Mouse (Mus musculus): ENCODE measurements at regions not wholly inside any gene's neighbourhood (a gene's known extent, or its start where the extent isn't known, plus 50 kb on each side); places are given as distances from the start of the nearest gene placed in this dataset.

GRCm38 (mm10) chr16:93213618-93214017, 387.7 kb upstream of the Runx1 start:
- Histone ChIP-seq H3K27ac (replicated peaks) (no peak overlapping the region), H3K4me1 (no peaks in the 10 kb centered on the region), H3K27me3 (no peaks in the 10 kb centered on the region), H3K9ac (no peak overlapping the region), H3K4me3 (replicated peaks) (no peak overlapping the region), H3K36me3 (no peaks in the 10 kb centered on the region), H3K4me2 (replicated peaks) (no peak overlapping the region), H3K9me3 (replicated peaks) (no peaks in the 10 kb centered on the region)
- WGBS: 91% methylated on average over 6 of the region's 6 CpGs
- ATAC-seq (ENCODE audit: insufficient number of reproducible peaks, low FRiP score, low TSS enrichment, low read depth): no peak

- H3K36me3 ChIP-seq: no peaks in the 10 kb centered on the region
- no peak for ATAC-seq (ENCODE audit: insufficient number of reproducible peaks, low FRiP score, low TSS enrichment, low read depth)
- no peak overlapping the region for H3K4me3 ChIP-seq (replicated peaks)
- no peak overlapping the region for H3K27ac ChIP-seq (replicated peaks)
- H3K9me3 ChIP-seq (replicated peaks): no peaks in the 10 kb centered on the region
- WGBS: 77% methylated on average over 3 of the region's 3 CpGs
- H3K27me3 ChIP-seq: no peaks in the 10 kb centered on the region
- H3K4me2 ChIP-seq (replicated peaks): no peak overlapping the region
- H3K9ac ChIP-seq: no peak overlapping the region
- H3K4me1 ChIP-seq: no peaks in the 10 kb centered on the region
Observed at GRCm38 (mm10) chr16:93207675-93208074, 381.7 kb upstream of the Runx1 start.

- Histone ChIP-seq H3K27ac (replicated peaks) (no peak overlapping the region), H3K36me3 (no peaks in the 10 kb centered on the region), H3K4me3 (replicated peaks) (no peak overlapping the region), H3K4me2 (replicated peaks) (no peak overlapping the region), H3K9ac (no peak overlapping the region), H3K4me1 (no peaks in the 10 kb centered on the region), H3K9me3 (replicated peaks) (no peaks in the 10 kb centered on the region), H3K27me3 (no peaks in the 10 kb centered on the region)
- no peak for ATAC-seq (ENCODE audit: insufficient number of reproducible peaks, low FRiP score, low TSS enrichment, low read depth)
- WGBS: 85% methylated on average over 5 of the region's 5 CpGs
Observed at GRCm38 (mm10) chr16:93207217-93207616, 381.3 kb upstream of the Runx1 start.

DNA sequence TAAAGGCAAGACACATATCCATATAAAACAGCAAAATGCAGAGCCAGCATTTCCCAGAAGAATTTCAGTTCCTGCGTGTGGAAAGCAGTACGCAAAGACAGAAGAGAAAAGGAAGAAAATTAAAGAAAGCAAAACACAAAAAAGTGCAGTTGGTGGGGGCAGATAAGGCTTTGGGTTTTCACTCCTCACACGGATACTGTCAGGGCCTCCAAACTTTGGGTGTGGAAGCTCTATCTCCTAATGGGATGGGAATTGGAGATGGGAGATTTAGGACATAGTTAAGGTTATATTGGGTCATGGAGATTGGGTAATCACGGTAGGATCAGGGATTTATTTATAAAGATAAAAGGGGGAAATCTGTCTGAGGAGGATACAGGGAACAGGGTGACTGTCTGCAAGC, 380.4 kb upstream of the Runx1 start:
- no peaks in the 10 kb centered on the region for H3K9me3 ChIP-seq (replicated peaks)
- 78% methylated on average over 4 of the region's 4 CpGs for WGBS
- no peak for ATAC-seq (ENCODE audit: insufficient number of reproducible peaks, low FRiP score, low TSS enrichment, low read depth)
- H3K27me3 ChIP-seq: no peaks in the 10 kb centered on the region
- H3K9ac ChIP-seq: no peak overlapping the region
- no peaks in the 10 kb centered on the region for H3K36me3 ChIP-seq
- H3K27ac ChIP-seq (replicated peaks): no peak overlapping the region
- H3K4me3 ChIP-seq (replicated peaks): no peak overlapping the region
- no peak overlapping the region for H3K4me2 ChIP-seq (replicated peaks)
- no peaks in the 10 kb centered on the region for H3K4me1 ChIP-seq

DNA sequence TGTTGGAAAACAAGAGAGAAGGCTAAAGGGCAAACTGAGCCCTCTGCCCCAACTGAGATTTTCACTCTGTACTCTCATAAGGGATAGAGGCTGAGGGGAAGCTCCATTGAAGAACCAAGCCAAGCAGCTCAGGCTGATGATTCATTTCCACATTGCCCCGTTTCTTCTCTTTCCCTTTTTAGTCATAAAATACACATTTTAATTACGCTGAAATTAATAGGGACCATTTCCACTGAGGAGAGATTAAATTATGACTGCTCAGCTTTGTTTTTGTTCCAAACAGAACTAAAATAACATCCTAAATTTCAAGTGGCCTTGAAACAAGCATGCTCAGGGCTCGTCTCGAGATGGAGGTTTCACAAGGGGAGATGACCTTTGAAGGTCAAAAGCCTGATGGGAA, 378.7 kb upstream of the Runx1 start:
- no peaks in the 10 kb centered on the region for H3K4me1 ChIP-seq
- H3K9me3 ChIP-seq (replicated peaks): no peaks in the 10 kb centered on the region
- H3K27me3 ChIP-seq: no peaks in the 10 kb centered on the region
- H3K9ac ChIP-seq: no peak overlapping the region
- H3K36me3 ChIP-seq: no peaks in the 10 kb centered on the region
- ATAC-seq (ENCODE audit: insufficient number of reproducible peaks, low FRiP score, low TSS enrichment, low read depth): no peak
- 57% methylated on average over 4 of the region's 4 CpGs for WGBS
- no peak overlapping the region for H3K4me2 ChIP-seq (replicated peaks)
- no peak overlapping the region for H3K4me3 ChIP-seq (replicated peaks)
- no peak overlapping the region for H3K27ac ChIP-seq (replicated peaks)

DNA sequence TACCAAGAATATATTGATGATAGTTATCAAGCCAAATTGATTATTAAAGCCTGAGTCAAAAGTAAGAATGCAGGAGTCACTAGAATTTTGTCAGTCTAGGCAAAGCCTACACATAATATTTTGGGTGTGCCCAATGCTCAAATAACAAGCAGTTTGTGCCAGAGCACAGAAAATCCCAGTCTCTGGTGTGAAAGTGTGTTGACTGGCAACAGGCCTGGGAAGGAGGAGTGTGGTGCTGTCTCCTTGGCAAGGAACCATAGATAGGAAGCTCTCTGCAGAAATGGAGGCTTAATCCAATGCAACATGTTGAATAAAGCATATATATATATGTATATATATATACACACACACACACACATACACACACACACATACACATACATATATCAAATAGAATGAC, 376.6 kb upstream of the Runx1 start:
- no peaks in the 10 kb centered on the region for H3K36me3 ChIP-seq
- H3K27ac ChIP-seq (replicated peaks): no peak overlapping the region
- ATAC-seq (ENCODE audit: insufficient number of reproducible peaks, low FRiP score, low TSS enrichment, low read depth): no peak
- H3K9ac ChIP-seq: no peak overlapping the region
- H3K4me2 ChIP-seq (replicated peaks): no peak overlapping the region
- no peaks in the 10 kb centered on the region for H3K9me3 ChIP-seq (replicated peaks)
- H3K27me3 ChIP-seq: no peaks in the 10 kb centered on the region
- H3K4me1 ChIP-seq: no peaks in the 10 kb centered on the region
- H3K4me3 ChIP-seq (replicated peaks): no peak overlapping the region

GRCm38 (mm10) chr16:93197300-93197699, 371.4 kb upstream of the Runx1 start:
- Histone ChIP-seq H3K9ac (no peak overlapping the region), H3K4me3 (replicated peaks) (no peak overlapping the region), H3K27ac (replicated peaks) (no peak overlapping the region), H3K4me1 (no peaks in the 10 kb centered on the region), H3K27me3 (no peaks in the 10 kb centered on the region), H3K9me3 (replicated peaks) (no peaks in the 10 kb centered on the region), H3K36me3 (no peaks in the 10 kb centered on the region), H3K4me2 (replicated peaks) (no peak overlapping the region)
- WGBS: 84% methylated on average over 8 of the region's 8 CpGs
- ATAC-seq (ENCODE audit: insufficient number of reproducible peaks, low FRiP score, low TSS enrichment, low read depth): no peak

GRCm38 (mm10) chr16:93193921-93194481, 368.1 kb upstream of the Runx1 start:
- no peak overlapping the region for H3K4me2 ChIP-seq (replicated peaks)
- H3K4me3 ChIP-seq (replicated peaks): no peak overlapping the region
- WGBS: 58% methylated on average over 7 of the region's 7 CpGs
- no peak for ATAC-seq (ENCODE audit: insufficient number of reproducible peaks, low FRiP score, low TSS enrichment, low read depth)
- H3K9ac ChIP-seq: no peak overlapping the region
- H3K27ac ChIP-seq (replicated peaks): no peak overlapping the region
- H3K9me3 ChIP-seq (replicated peaks): no peaks in the 10 kb centered on the region
- H3K27me3 ChIP-seq: no peaks in the 10 kb centered on the region
- no peaks in the 10 kb centered on the region for H3K36me3 ChIP-seq
- H3K4me1 ChIP-seq: no peaks in the 10 kb centered on the region

- no peak overlapping the region for H3K4me2 ChIP-seq (replicated peaks)
- no peaks in the 10 kb centered on the region for H3K36me3 ChIP-seq
- H3K4me1 ChIP-seq: no peaks in the 10 kb centered on the region
- H3K9me3 ChIP-seq (replicated peaks): no peaks in the 10 kb centered on the region
- 69% methylated on average over 6 of the region's 6 CpGs for WGBS
- no peak overlapping the region for H3K4me3 ChIP-seq (replicated peaks)
- H3K9ac ChIP-seq: no peak overlapping the region
- ATAC-seq (ENCODE audit: insufficient number of reproducible peaks, low FRiP score, low TSS enrichment, low read depth): no peak
- H3K27me3 ChIP-seq: no peaks in the 10 kb centered on the region
- no peak overlapping the region for H3K27ac ChIP-seq (replicated peaks)
Observed at GRCm38 (mm10) chr16:93193263-93193662, 367.3 kb upstream of the Runx1 start.

DNA sequence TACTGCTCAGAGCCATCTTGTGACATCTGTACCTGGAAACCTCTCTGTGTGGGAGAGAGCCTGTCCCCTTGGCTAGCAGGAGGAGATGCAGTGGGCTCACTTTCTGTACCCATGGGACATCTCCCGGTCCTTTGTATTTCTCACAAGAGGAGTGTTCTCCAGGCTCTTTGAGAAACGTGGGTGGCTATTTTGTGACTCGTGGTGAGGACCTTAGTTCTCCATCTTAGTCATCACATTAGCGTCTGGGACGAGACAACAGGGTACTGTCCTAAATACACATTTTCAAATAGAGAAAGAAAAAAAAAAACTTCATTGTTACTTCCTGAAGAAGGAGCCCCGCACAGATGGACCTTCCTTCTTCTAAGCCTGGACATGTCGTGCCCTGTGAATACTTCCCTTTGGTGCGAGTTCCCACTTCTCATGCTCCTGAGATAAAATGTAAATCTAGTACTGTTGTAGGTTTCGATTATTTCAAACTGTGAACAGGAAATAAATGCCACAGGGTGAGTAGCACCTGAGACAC, 366.8 kb upstream of the Runx1 start:
- Histone ChIP-seq H3K4me1 (no peaks in the 10 kb centered on the region), H3K9ac (no peak overlapping the region), H3K27ac (replicated peaks) (no peak overlapping the region), H3K4me2 (replicated peaks) (no peak overlapping the region), H3K9me3 (replicated peaks) (no peaks in the 10 kb centered on the region), H3K36me3 (no peaks in the 10 kb centered on the region), H3K27me3 (no peaks in the 10 kb centered on the region), H3K4me3 (replicated peaks) (no peak overlapping the region)
- ATAC-seq (ENCODE audit: insufficient number of reproducible peaks, low FRiP score, low TSS enrichment, low read depth): no peak
- 79% methylated on average over 9 of the region's 9 CpGs for WGBS

DNA sequence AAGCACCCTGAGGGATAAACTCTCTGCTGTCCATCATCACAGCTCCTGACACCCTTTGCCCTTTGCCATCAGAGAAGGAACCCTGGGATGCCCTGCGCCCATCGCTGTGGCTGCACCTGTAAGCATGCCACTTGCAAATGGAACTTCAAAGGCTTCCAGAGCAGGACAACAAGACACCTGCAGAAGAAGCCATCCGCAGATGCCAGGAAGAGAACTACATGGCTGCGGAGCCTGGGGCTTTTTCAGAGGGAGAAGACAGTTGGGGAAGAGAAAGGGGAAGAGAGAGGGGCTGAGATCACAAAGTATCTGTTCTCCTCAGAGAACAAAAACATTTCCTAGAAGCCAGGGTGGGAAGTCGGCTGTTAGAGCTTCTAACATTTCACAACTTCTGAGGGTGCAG, 365.2 kb upstream of the Runx1 start:
- no peaks in the 10 kb centered on the region for H3K36me3 ChIP-seq
- H3K4me2 ChIP-seq (replicated peaks): no peak overlapping the region
- no peaks in the 10 kb centered on the region for H3K27me3 ChIP-seq
- no peak for ATAC-seq (ENCODE audit: insufficient number of reproducible peaks, low FRiP score, low TSS enrichment, low read depth)
- WGBS: 74% methylated on average over 5 of the region's 5 CpGs
- no peaks in the 10 kb centered on the region for H3K4me1 ChIP-seq
- no peaks in the 10 kb centered on the region for H3K9me3 ChIP-seq (replicated peaks)
- no peak overlapping the region for H3K4me3 ChIP-seq (replicated peaks)
- no peak overlapping the region for H3K27ac ChIP-seq (replicated peaks)
- H3K9ac ChIP-seq: no peak overlapping the region

- no peak overlapping the region for H3K27ac ChIP-seq (replicated peaks)
- ATAC-seq (ENCODE audit: insufficient number of reproducible peaks, low FRiP score, low TSS enrichment, low read depth): no peak
- H3K27me3 ChIP-seq: no peaks in the 10 kb centered on the region
- H3K36me3 ChIP-seq: no peaks in the 10 kb centered on the region
- WGBS: 54% methylated on average over 3 of the region's 3 CpGs
- H3K4me3 ChIP-seq (replicated peaks): no peak overlapping the region
- H3K9ac ChIP-seq: no peak overlapping the region
- no peaks in the 10 kb centered on the region for H3K4me1 ChIP-seq
- no peaks in the 10 kb centered on the region for H3K9me3 ChIP-seq (replicated peaks)
- H3K4me2 ChIP-seq (replicated peaks): no peak overlapping the region
Observed at GRCm38 (mm10) chr16:93190301-93190700, 364.4 kb upstream of the Runx1 start.
